Mouse (Mus musculus): Measurements from ENCODE around the gene Trdmt1.
A peak's percentile ranks its signal among the peaks of the same experiment; 100 is the strongest.

DNA sequence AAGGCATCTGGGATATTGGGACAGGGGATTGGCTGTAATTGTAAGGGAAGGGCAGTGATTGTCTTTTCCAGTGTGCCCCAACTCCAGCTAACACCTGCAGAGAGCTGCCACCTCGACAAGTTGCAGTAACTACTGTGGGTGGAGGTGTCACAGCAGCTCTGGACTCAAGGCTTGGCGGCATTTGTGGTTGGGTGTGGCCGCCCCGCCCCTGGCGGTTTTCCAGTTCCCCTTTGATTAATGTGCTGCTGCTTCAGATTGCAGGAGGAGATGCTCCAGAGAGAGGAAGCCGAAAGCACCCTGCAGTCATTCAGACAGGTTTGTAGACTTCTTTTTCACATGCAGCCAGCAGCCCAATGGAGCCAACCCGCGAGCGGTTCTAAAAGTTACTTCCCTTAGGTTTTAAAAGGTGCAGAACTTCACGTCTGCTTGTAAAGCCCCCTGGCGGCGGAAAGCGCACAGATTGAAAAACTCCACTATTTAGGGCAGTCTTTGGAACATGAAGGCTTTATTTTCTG, 30.9 kb upstream of the Trdmt1 start:
- TF ChIP-seq CTCF (IDR thresholded peaks at IDR 0.05; ENCODE audit: control insufficient read depth, insufficient read depth, low read length) (peak; percentile 22; the same call in 1 of the 2 replicates), POLR2A (IDR thresholded peaks at IDR 0.05; ENCODE audit: borderline replicate concordance, control insufficient read depth, low read depth, low read length) (no peak)

Measured in bone marrow, adult 2 months (tissue).